Mouse (Mus musculus) MEL (cell line): ENCODE results near the gene Gtf2a1l. TPM values are rescaled to one million over a fixed set of nuclear protein-coding genes. Genes with fewer than 3 reads are reported as not detected.

ENCODE experiments used
- DNase-seq: peaks from one replicate; pipeline ENCODE4 v3.0.0; 2011; ENCODE audit warnings: low read depth, low spot score
- H3K27ac ChIP-seq: 2 replicates; pipeline ENCODE4 v1.5.1; 2012; ENCODE audit warnings: low read depth, mild to moderate bottlenecking, control low read depth, low read length, moderate library complexity; ENCODE audit not compliant: control insufficient read depth
- H3K27me3 ChIP-seq, 2 experiments: fragments of 150-350 bp in 1 of 2; sonication (generic) in 1 of 2; 2 replicates each; pipeline ENCODE4 v1.6.1; 2012; ENCODE audit warnings: low read length in 2 of 2, mild to moderate bottlenecking in 2 of 2, improper control_type of control experiment in 1 of 2, moderate library complexity in 1 of 2; ENCODE audit not compliant: insufficient read depth in 2 of 2, control insufficient read depth in 1 of 2
- H3K36me3 ChIP-seq, 2 experiments: 2 replicates each; pipeline ENCODE4 v1.6.1; 2012 to 2014; ENCODE audit warnings: low read length in 2 of 2, improper control_type of control experiment in 1 of 2, inconsistent platforms in 1 of 2, mild to moderate bottlenecking in 1 of 2; ENCODE audit not compliant: insufficient read depth in 2 of 2, control insufficient read depth in 1 of 2
- H3K4me1 ChIP-seq, 2 experiments: fragments of 150-350 bp in 1 of 2; sonication (generic) in 1 of 2; 2 replicates each; pipeline ENCODE4 v1.6.1; 2012; ENCODE audit warnings: low read length in 2 of 2, improper control_type of control experiment in 1 of 2, mild to moderate bottlenecking in 1 of 2; ENCODE audit not compliant: insufficient read depth in 2 of 2, control insufficient read depth in 1 of 2
- H3K4me3 ChIP-seq, 2 experiments: fragments of 150-350 bp in 1 of 2; sonication (generic) in 1 of 2; 2 replicates each; pipeline ENCODE4 v1.5.1; 2012; ENCODE audit warnings: low read depth in 2 of 2, low read length in 2 of 2, mild to moderate bottlenecking in 2 of 2, moderate library complexity in 2 of 2, control low read depth in 1 of 2, improper control_type of control experiment in 1 of 2; ENCODE audit not compliant: control insufficient read depth in 1 of 2, insufficient read depth in 1 of 2
- H3K79me2 ChIP-seq: 2 replicates; pipeline ENCODE4 v1.6.1; 2012; ENCODE audit warnings: mild to moderate bottlenecking, low read length, moderate library complexity; ENCODE audit not compliant: control insufficient read depth, poor library complexity, insufficient read depth
- H3K9ac ChIP-seq: 2 replicates; pipeline ENCODE4 v1.6.1; 2012; ENCODE audit warnings: low read depth, mild to moderate bottlenecking, control low read depth, low read length, moderate library complexity; ENCODE audit not compliant: control insufficient read depth, poor library complexity, severe bottlenecking
- H3K9me3 ChIP-seq: fragments of 150-350 bp; sonication (generic); replicated peaks from 2 replicates; pipeline ENCODE4 v1.6.1; 2012; ENCODE audit warnings: mild to moderate bottlenecking, low read length, improper control_type of control experiment, moderate library complexity; ENCODE audit not compliant: insufficient read depth
- BHLHE40 ChIP-seq: IDR thresholded peaks from 2 replicates; pipeline ENCODE4 v1.6.1; 2012; ENCODE audit warnings: low read depth, mild to moderate bottlenecking, inconsistent platforms, low read length, improper control_type of control experiment, borderline replicate concordance
- CTCF ChIP-seq, 3 experiments: IDR thresholded peaks in 2 of 3; conservative IDR thresholded peaks in 1 of 3; 2 replicates each; pipeline ENCODE4 v1.5.1; 2011 to 2012; ENCODE audit warnings: low read length in 3 of 3, low read depth in 2 of 3, mild to moderate bottlenecking in 2 of 3, improper control_type of control experiment in 1 of 3, inconsistent platforms in 1 of 3, mixed read lengths in 1 of 3, moderate library complexity in 1 of 3; ENCODE audit not compliant: control insufficient read depth in 1 of 3, insufficient read depth in 1 of 3, poor library complexity in 1 of 3, severe bottlenecking in 1 of 3
- GABPA ChIP-seq: IDR thresholded peaks from 2 replicates; pipeline ENCODE4 v1.6.1; 2012; ENCODE audit warnings: low read depth, mild to moderate bottlenecking, inconsistent platforms, low read length, improper control_type of control experiment, moderate library complexity
- JUND ChIP-seq: IDR thresholded peaks from 2 replicates; pipeline ENCODE4 v1.6.1; 2011; ENCODE audit warnings: low read depth, mild to moderate bottlenecking, improper control_type of control experiment, low read length
- KAT2A ChIP-seq: conservative IDR thresholded peaks from 2 replicates; pipeline ENCODE4 v1.6.1; 2012; ENCODE audit warnings: low read depth, low read length, improper control_type of control experiment, inconsistent platforms
- MAZ ChIP-seq: IDR thresholded peaks from 2 replicates; pipeline ENCODE4 v1.6.1; 2012; ENCODE audit warnings: low read depth, mild to moderate bottlenecking, inconsistent platforms, low read length, improper control_type of control experiment
- RAD21 ChIP-seq: IDR thresholded peaks from 2 replicates; pipeline ENCODE4 v1.6.1; 2011; ENCODE audit warnings: mild to moderate bottlenecking, low read depth, low read length, improper control_type of control experiment
- RCOR1 ChIP-seq: IDR thresholded peaks from 2 replicates; pipeline ENCODE4 v1.6.1; 2012; ENCODE audit warnings: low read depth, mild to moderate bottlenecking, inconsistent platforms, low read length, improper control_type of control experiment
- SMC3 ChIP-seq: IDR thresholded peaks from 2 replicates; pipeline ENCODE4 v1.6.1; 2011; ENCODE audit warnings: low read depth, low read length, improper control_type of control experiment
- TAL1 ChIP-seq: IDR thresholded peaks from 2 replicates; pipeline ENCODE4 v1.6.1; 2012; ENCODE audit warnings: mild to moderate bottlenecking, inconsistent platforms, low read length, moderate library complexity, mixed read lengths
- USF2 ChIP-seq, 2 experiments: IDR thresholded peaks; 2 replicates each; pipeline ENCODE4 v1.6.1; 2011 to 2012; ENCODE audit warnings: improper control_type of control experiment in 2 of 2, low read length in 2 of 2, borderline replicate concordance in 1 of 2, inconsistent platforms in 1 of 2, low read depth in 1 of 2, mild to moderate bottlenecking in 1 of 2; ENCODE audit not compliant: insufficient read depth in 1 of 2
- ZC3H11A ChIP-seq: IDR thresholded peaks from 2 replicates; pipeline ENCODE4 v1.6.1; 2012; ENCODE audit warnings: low read depth, mild to moderate bottlenecking, inconsistent platforms, low read length, improper control_type of control experiment
- ZKSCAN1 ChIP-seq: IDR thresholded peaks from 2 replicates; pipeline ENCODE4 v1.6.1; 2012; ENCODE audit warnings: low read depth, mild to moderate bottlenecking, inconsistent platforms, low read length, improper control_type of control experiment, moderate library complexity
- polyA plus RNA-seq, 2 experiments: library from polyadenylated mRNA; stranded (reverse) in 1 of 2; unstranded in 1 of 2; fragments of >175 nt in 1 of 2; fragments of >200 nt in 1 of 2; gene quantifications; 2 replicates each; pipeline versions ENCODE4 v1.2.1 to v1.2.4; 2012; ENCODE audit warnings: low replicate concordance in 2 of 2, low read depth in 1 of 2; ENCODE audit not compliant: insufficient read length in 2 of 2, insufficient read depth in 1 of 2, missing spikeins in 1 of 2
- total RNA-seq: library from RNA; depleted of rRNA; stranded (reverse); fragments of 300-350 nt; gene quantifications from 2 replicates; pipeline ENCODE4 v1.2.3, GENCODE M21; 2012

The Gtf2a1l gene
- total and polyA plus RNA-seq, 3 experiments = not detected

- Histone ChIP-seq H3K9ac (no peak overlapping the region), H3K4me1 (no peaks in the 10 kb centered on the region), H3K79me2 (no peaks in the 10 kb centered on the region), H3K9me3 (no peaks in the 10 kb centered on the region), H3K36me3 (no peaks in the 10 kb centered on the region; a peak in 1 of 4 replicates), H3K4me3 (no peak overlapping the region), H3K27ac (no peak overlapping the region), H3K27me3 (no peaks in the 10 kb centered on the region)
- no peak for TF ChIP-seq RCOR1
- DNase-seq = no peak
Observed at GRCm38 (mm10) chr17:88636587-88636986, 31.9 kb upstream of the Gtf2a1l start.

- peak; percentile 91 for TF ChIP-seq RAD21
- peak; percentile 77 for TF ChIP-seq ZC3H11A
- TF ChIP-seq CTCF (IDR thresholded peaks at IDR 0.05 in 2 of 3, conservative IDR thresholded peaks at IDR 0.05 in 1 of 3; ENCODE audit: control insufficient read depth in 1 of 3, insufficient read depth in 1 of 3, low read depth in 2 of 3, low read length in 3 of 3, poor library complexity in 1 of 3, severe bottlenecking in 1 of 3) = peak; percentile 54 to 90 (median 82)
- TF ChIP-seq MAZ = no peak
- peak; percentile 85 for TF ChIP-seq SMC3
- TF ChIP-seq TAL1 = no peak
Observed at GRCm38 (mm10) chr17:88641012-88641411, 27.4 kb upstream of the Gtf2a1l start.

GRCm38 (mm10) chr17:88641836-88642235, 26.6 kb upstream of the Gtf2a1l start:
- no peak overlapping the region for H3K27ac ChIP-seq
- H3K36me3 ChIP-seq = no peaks in the 10 kb centered on the region; a peak in 1 of 4 replicates
- no peak overlapping the region for H3K9ac ChIP-seq
- H3K79me2 ChIP-seq = no peaks in the 10 kb centered on the region
- no peak for DNase-seq
- no peaks in the 10 kb centered on the region for H3K27me3 ChIP-seq
- H3K4me1 ChIP-seq = no peaks in the 10 kb centered on the region
- TF ChIP-seq JUND = no peak
- TF ChIP-seq ZKSCAN1 = no peak
- no peak for TF ChIP-seq USF2 (IDR thresholded peaks at IDR 0.05; ENCODE audit: borderline replicate concordance in 1 of 2, insufficient read depth in 1 of 2, low read depth in 1 of 2, low read length in 2 of 2)
- no peak for TF ChIP-seq KAT2A
- no peak for TF ChIP-seq GABPA
- no peak for TF ChIP-seq BHLHE40
- no peak for TF ChIP-seq RAD21
- TF ChIP-seq, all 39 proteins: peak for 0
- H3K9me3 ChIP-seq = no peaks in the 10 kb centered on the region
- H3K4me3 ChIP-seq = no peak overlapping the region

More at GRCm38 (mm10) chr17:88641012-88641411, 27.4 kb upstream of the Gtf2a1l start:
- H3K36me3 ChIP-seq = no peaks in the 10 kb centered on the region; a peak in 1 of 4 replicates
- H3K9ac ChIP-seq = no peak overlapping the region
- H3K79me2 ChIP-seq = no peaks in the 10 kb centered on the region
- no peaks in the 10 kb centered on the region for H3K9me3 ChIP-seq
- H3K27ac ChIP-seq = no peak overlapping the region
- no peak overlapping the region for H3K4me3 ChIP-seq
- H3K4me1 ChIP-seq = no peaks in the 10 kb centered on the region
- H3K27me3 ChIP-seq = no peaks in the 10 kb centered on the region
- peak; percentile 69 for DNase-seq
